Mouse (Mus musculus) heart, embryonic 11.5 days (tissue): Measurements from ENCODE around the gene Lipf. TPM values are rescaled to one million over a fixed set of nuclear protein-coding genes. Genes with fewer than 3 reads are reported as not detected.

Source experiments
- ATAC-seq: fragments of 200-750 bp; cut with Nextera tagmentation; replicated peaks from 2 replicates; pipeline ENCODE4 v1.8.0; 2017; ENCODE audit warnings: moderate library complexity; ENCODE audit not compliant: insufficient number of reproducible peaks, low FRiP score, low TSS enrichment
- H3K27ac ChIP-seq: fragments of 300-500 bp; sonication (generic); 2 replicates; pipeline ENCODE4 v1.5.1; 2014; ENCODE audit warnings: mild to moderate bottlenecking, low read depth, low read length
- H3K27me3 ChIP-seq: fragments of 300-500 bp; sonication (generic); 2 replicates; pipeline ENCODE4 v1.6.1; 2014; ENCODE audit warnings: mild to moderate bottlenecking, low read length, mixed read lengths; ENCODE audit not compliant: control insufficient read depth, insufficient read depth
- H3K36me3 ChIP-seq: fragments of 300-500 bp; sonication (generic); 2 replicates; pipeline ENCODE4 v1.6.1; 2014; ENCODE audit warnings: mild to moderate bottlenecking, low read length, moderate library complexity, mixed read lengths; ENCODE audit not compliant: control insufficient read depth, insufficient read depth
- H3K4me1 ChIP-seq: fragments of 300-500 bp; sonication (generic); 2 replicates; pipeline ENCODE4 v1.6.1; 2014; ENCODE audit warnings: low read length; ENCODE audit not compliant: control insufficient read depth, insufficient read depth
- H3K4me2 ChIP-seq: fragments of 300-500 bp; sonication (generic); 2 replicates; pipeline ENCODE4 v1.6.1; 2014; ENCODE audit warnings: mild to moderate bottlenecking, moderate library complexity
- H3K4me3 ChIP-seq: fragments of 300-500 bp; sonication (generic); 2 replicates; pipeline ENCODE4 v1.5.1; 2014; ENCODE audit warnings: low read depth, low read length
- H3K9ac ChIP-seq: fragments of 300-500 bp; sonication (generic); 2 replicates; pipeline ENCODE4 v1.6.1; 2014; ENCODE audit warnings: mild to moderate bottlenecking, low read depth, low read length, moderate library complexity
- H3K9me3 ChIP-seq: fragments of 300-500 bp; sonication (generic); replicated peaks from 2 replicates; pipeline ENCODE4 v1.6.1; 2016; ENCODE audit warnings: low read length; ENCODE audit not compliant: control insufficient read depth
- WGBS: fragments of 180-500 bp; shearing (Covaris S2); extraction: QIAGEN DNeasy Blood & Tissue Kit; methylation state at CpG from one replicate; pipeline ENCODE4 v1.1.7; 2014; ENCODE audit not compliant: insufficient replicate concordance; 5-methylcytosine and 5-hydroxymethylcytosine counted together
- polyA plus RNA-seq: library from polyadenylated mRNA; unstranded; fragments of >200 nt; fragmentation: Nextera tagmentation; extraction: Ambion mirVana; gene quantifications from 2 replicates; pipeline ENCODE4 v1.2.1, GENCODE M21; 2014

Lipf gene
- polyA plus RNA-seq: 0.21 TPM in 2 replicates

DNA sequence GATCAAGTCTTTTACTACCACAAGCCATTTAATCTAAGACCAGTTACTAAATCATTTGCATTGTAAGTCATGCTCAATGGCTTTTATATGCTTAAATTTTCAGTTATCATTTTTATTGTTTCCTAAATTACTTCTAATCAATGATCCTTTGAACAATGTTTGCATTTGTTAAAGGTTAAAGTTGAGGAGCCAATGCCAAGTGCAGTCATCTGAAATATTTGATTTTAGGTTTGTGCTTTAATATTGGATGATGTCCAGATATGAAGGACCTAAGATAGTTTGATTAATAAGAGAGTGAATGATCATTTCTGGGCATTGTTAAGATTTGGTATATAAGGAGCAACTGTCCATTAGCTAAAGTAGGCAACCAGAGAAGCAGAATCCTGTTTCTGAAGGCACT is at the start of gene Lipf:
Gene Lipf, plus strand, starts transcription at position 301 of the 400 bp plus-strand sequence.
- no peak for ATAC-seq
- no peak within 1 kb of the TSS for H3K4me2 ChIP-seq
- no peaks in the 10 kb centered on the region for H3K36me3 ChIP-seq

DNA sequence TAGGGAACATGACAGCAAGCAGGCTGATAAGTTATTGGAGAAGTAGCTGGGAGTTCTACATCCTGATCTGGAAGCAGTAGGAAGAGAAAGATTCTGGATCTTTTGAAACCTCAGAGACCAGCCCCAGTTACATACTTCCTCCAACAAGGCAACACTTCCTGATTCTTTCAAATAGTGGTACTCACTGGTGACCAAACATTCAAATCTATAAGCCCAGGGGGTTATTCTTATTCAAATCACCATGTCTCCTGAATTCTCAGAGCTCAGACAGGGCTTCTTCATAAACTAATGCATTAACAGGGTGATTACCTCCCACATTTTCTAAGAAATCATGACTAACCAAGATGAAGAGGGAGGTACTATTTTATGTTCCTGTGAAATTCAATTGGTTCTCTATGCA is 36.9 kb upstream of the Lipf start:
- Histone ChIP-seq H3K4me2 (no peak overlapping the region), H3K9ac (no peak overlapping the region), H3K4me3 (no peak overlapping the region), H3K27me3 (no peaks in the 10 kb centered on the region), H3K27ac (no peak overlapping the region), H3K36me3 (no peaks in the 10 kb centered on the region), H3K4me1 (no peaks in the 10 kb centered on the region), H3K9me3 (no peaks in the 10 kb centered on the region)
- no peak for ATAC-seq

More for the DNA sequence above, at the start of gene Lipf:
- H3K4me1 ChIP-seq: no peaks in the 10 kb centered on the region
- no peak within 1 kb of the TSS for H3K4me3 ChIP-seq
- H3K9ac ChIP-seq: no peak within 1 kb of the TSS
- H3K27me3 ChIP-seq: no peaks in the 10 kb centered on the region
- no peaks in the 10 kb centered on the region for H3K9me3 ChIP-seq
- H3K27ac ChIP-seq: no peak within 1 kb of the TSS

DNA sequence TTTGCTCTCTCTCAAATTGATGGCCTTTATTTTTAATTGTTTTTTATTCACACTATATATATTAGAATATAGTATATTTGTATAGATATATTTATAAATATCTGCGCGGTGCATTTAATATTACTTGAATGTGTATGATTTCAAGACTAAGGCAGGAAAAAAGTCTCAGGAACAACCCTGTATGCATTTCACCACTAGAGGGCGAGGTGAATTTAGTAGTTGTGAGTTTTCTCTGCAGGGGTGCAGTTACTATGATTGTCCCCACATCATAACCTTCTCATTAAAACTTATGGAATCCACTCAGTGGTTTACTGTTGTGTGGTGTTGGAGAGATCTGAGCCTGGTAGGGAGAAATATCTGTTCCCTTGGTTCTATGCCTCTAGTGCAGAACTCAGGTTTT is 18.0 kb downstream of the Lipf start:
- H3K9me3 ChIP-seq: no peaks in the 10 kb centered on the region
- H3K9ac ChIP-seq: no peak overlapping the region
- H3K27ac ChIP-seq: no peak overlapping the region
- ATAC-seq: no peak
- WGBS: 40% methylated on average over 3 of the region's 3 CpGs
- H3K4me3 ChIP-seq: no peak overlapping the region
- no peak overlapping the region for H3K4me2 ChIP-seq
- no peaks in the 10 kb centered on the region for H3K36me3 ChIP-seq
- H3K4me1 ChIP-seq: no peaks in the 10 kb centered on the region
- H3K27me3 ChIP-seq: no peaks in the 10 kb centered on the region

DNA sequence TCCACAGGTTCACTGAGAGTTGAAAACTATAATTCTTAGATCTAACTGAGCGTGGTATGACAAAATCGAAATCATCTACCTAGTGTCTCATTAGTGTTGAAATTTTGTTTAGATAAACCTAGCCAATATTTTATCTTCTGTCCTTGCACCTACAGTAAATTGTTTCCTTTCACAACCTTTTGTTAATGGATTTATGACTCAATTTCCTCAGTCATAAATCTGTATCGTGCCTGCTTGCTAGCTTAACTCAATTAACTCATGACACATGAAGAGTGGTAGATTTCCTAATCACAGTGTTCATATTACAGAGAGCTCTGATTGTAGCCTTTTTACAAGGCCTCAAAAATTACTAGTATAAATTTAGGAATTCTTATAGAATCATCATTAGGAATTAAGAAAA is 22.1 kb downstream of the Lipf start:
- no peaks in the 10 kb centered on the region for H3K27me3 ChIP-seq
- no peaks in the 10 kb centered on the region for H3K9me3 ChIP-seq
- ATAC-seq: no peak
- no peak overlapping the region for H3K4me2 ChIP-seq
- no peaks in the 10 kb centered on the region for H3K36me3 ChIP-seq
- H3K4me3 ChIP-seq: no peak overlapping the region
- H3K9ac ChIP-seq: no peak overlapping the region
- H3K27ac ChIP-seq: no peak overlapping the region
- WGBS: 81% methylated on average over 3 of the region's 3 CpGs
- no peaks in the 10 kb centered on the region for H3K4me1 ChIP-seq

- Histone ChIP-seq H3K4me3 (no peak within 1 kb of the TSS), H3K27me3 (no peaks in the 10 kb centered on the region), H3K4me2 (no peak within 1 kb of the TSS), H3K9me3 (no peaks in the 10 kb centered on the region), H3K36me3 (no peaks in the 10 kb centered on the region), H3K9ac (no peak within 1 kb of the TSS), H3K27ac (no peak within 1 kb of the TSS), H3K4me1 (no peaks in the 10 kb centered on the region)
- no peak for ATAC-seq
- 76% methylated on average over 6 of the region's 6 CpGs for WGBS
These were observed 47.0 kb downstream of the Lipf start, which contains the start of gene Lipk for GRCm38 (mm10) chr19:34008002-34008401. Gene Lipk (plus strand): TSS chr19:34008290.

DNA sequence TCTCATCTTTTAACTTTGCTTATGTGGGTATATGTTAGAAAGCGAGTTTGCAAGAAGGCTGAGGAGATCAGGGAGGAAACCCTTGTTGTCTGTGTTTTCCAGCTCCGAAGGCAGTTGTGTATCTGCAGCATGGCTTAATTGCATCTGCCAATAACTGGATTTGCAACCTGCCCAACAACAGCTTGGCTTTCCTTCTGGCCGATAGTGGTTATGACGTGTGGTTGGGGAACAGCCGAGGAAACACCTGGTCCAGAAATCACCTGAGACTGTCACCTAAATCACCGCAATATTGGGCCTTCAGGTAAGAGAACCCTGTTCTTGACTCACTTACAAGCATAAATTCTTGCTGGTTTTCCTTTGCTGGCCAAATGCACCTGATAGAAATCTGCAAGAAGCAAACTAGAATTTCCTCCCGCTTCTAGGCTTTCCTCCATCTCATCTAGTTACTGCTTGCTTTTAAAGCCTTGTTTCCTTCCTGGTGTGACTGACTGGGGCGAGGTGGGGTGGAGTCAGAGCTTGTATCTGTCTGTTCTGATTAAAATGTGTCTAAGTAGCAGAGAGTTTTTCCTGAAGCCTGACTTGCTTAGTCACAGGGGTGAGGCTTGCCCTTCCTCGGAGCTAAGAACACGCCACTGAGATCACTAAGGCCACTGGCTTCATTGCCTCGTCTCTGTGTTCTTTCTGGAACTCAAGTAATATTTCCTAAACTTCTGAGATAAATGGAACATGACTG is 60.6 kb downstream of the Lipf start:
- no peaks in the 10 kb centered on the region for H3K27me3 ChIP-seq
- no peak overlapping the region for H3K27ac ChIP-seq
- no peaks in the 10 kb centered on the region for H3K4me1 ChIP-seq
- H3K4me3 ChIP-seq: no peak overlapping the region
- H3K9ac ChIP-seq: no peak overlapping the region
- no peak overlapping the region for H3K4me2 ChIP-seq
- no peaks in the 10 kb centered on the region for H3K9me3 ChIP-seq
- no peak for ATAC-seq
- no peaks in the 10 kb centered on the region for H3K36me3 ChIP-seq
- WGBS: 74% methylated on average over 11 of the region's 11 CpGs

DNA sequence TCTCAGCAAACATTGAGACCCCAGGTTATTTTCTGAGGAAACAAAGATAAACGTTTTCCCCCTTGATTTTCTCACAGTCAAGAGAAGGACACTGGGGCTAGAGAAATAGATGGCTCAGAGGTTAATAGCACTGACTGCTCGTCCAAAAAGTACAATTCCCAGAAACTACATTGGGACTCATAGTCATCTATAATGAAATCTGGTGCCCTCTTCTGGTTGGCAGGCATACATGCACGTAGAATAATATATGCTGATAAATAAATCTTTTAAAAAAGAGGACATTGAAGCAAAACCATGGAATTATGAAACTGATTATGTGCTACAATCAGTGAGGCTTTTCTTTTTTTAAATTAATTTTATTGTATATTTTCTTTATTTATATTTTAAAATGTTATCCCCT is 61.8 kb downstream of the Lipf start:
- ATAC-seq: no peak

More for the DNA sequence above, 61.8 kb downstream of the Lipf start:
- 47% methylated on average over 3 of the region's 3 CpGs for WGBS
- H3K36me3 ChIP-seq: no peaks in the 10 kb centered on the region
- no peaks in the 10 kb centered on the region for H3K27me3 ChIP-seq
- no peaks in the 10 kb centered on the region for H3K9me3 ChIP-seq
- H3K4me1 ChIP-seq: no peaks in the 10 kb centered on the region
- H3K4me3 ChIP-seq: no peak overlapping the region
- H3K27ac ChIP-seq: no peak overlapping the region
- H3K9ac ChIP-seq: no peak overlapping the region
- H3K4me2 ChIP-seq: no peak overlapping the region

Other genes with a start within 250 kb of the Lipf start
- gene Lipo2, start 209.8 kb upstream of the Lipf start, polyA plus RNA-seq: 0.62 and 0.66 TPM in 2 replicates
- 12.7 and 16.2 TPM in 2 replicates for gene Lipo3, start 199.2 kb upstream of the Lipf start, polyA plus RNA-seq
- gene Lipo1, start 173.7 kb upstream of the Lipf start, polyA plus RNA-seq: not detected in 2 replicates
- not detected in 2 replicates for gene Lipk, start 47.1 kb downstream of the Lipf start, polyA plus RNA-seq
- gene Lipn, start 106.2 kb downstream of the Lipf start, polyA plus RNA-seq: not detected in 2 replicates
- gene Lipm, start 139.7 kb downstream of the Lipf start, polyA plus RNA-seq: not detected in 2 replicates
- not detected in 2 replicates for gene Ankrd22, start 204.9 kb downstream of the Lipf start, polyA plus RNA-seq
- gene Stambpl1, start 231.0 kb downstream of the Lipf start, polyA plus RNA-seq: 5.0 and 5.2 TPM in 2 replicates